Mouse (Mus musculus): Measurements from ENCODE around the gene Med15. TPM values are rescaled to one million over a fixed set of nuclear protein-coding genes. Genes with fewer than 3 reads are reported as not detected.

Med15 gene
- polyA plus RNA-seq, 1 experiment from 2014 or later = 19.4 TPM

DNA sequence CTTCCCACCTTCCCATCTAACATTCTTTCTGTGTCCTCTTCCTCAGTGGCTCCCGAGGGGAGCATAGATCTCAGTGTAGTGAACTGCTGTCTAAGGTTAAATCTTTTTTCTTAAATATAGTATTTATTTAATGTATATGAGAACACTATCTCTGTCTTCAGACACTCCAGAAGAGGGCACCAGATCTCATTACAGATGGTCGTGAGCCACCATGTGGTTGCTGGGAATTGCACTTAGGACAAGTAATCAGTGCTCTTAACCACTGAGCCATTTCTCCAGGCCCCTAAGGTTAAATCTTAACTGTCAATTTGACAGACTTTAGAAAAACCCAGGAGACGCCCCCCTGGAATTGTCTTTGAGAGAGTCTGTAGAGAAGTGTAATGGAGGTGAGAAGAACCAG lies 670 bp downstream of the Med15 start:
- no peak for ATAC-seq (ENCODE audit: low FRiP score, low TSS enrichment)
- TF ChIP-seq CTCF (IDR thresholded peaks at IDR 0.05; ENCODE audit: low read depth) (peak; percentile 53), EP300 (optimal IDR thresholded peaks at IDR 0.05) (no peak)
- DNase-seq (ENCODE audit: low spot score) = no peak
- H3K36me3 ChIP-seq (ENCODE audit: control insufficient read depth, insufficient read depth, low read length) = no peaks in the 10 kb centered on the region
- H3K27me3 ChIP-seq (ENCODE audit: control insufficient read depth, insufficient read depth, low read length) = no peaks in the 10 kb centered on the region
- H3K9ac ChIP-seq (ENCODE audit: low read length) = no peak overlapping the region
- H3K4me3 ChIP-seq (ENCODE audit: low read depth, low read length) = no peak overlapping the region
- WGBS = 38% methylated on average over 3 of the region's 3 CpGs
- no peak overlapping the region for H3K4me2 ChIP-seq (replicated peaks; ENCODE audit: low read depth)
- no peaks in the 10 kb centered on the region for H3K4me1 ChIP-seq (replicated peaks; ENCODE audit: control insufficient read depth, insufficient read depth)
- H3K27ac ChIP-seq (replicated peaks) = no peak overlapping the region
- H3K9me3 ChIP-seq (ENCODE audit: control insufficient read depth, low read length) = no peaks in the 10 kb centered on the region

GRCm38 (mm10) chr16:17729974-17730373 lies 2.7 kb downstream of the Med15 start:
- Histone ChIP-seq H3K9me3 (ENCODE audit: control insufficient read depth, low read length) (no peaks in the 10 kb centered on the region), H3K27me3 (ENCODE audit: control insufficient read depth, insufficient read depth, low read length) (no peaks in the 10 kb centered on the region), H3K9ac (ENCODE audit: low read length) (no peak overlapping the region), H3K4me2 (replicated peaks; ENCODE audit: low read depth) (no peak overlapping the region), H3K4me3 (ENCODE audit: low read depth, low read length) (no peak overlapping the region), H3K4me1 (replicated peaks; ENCODE audit: control insufficient read depth, insufficient read depth) (no peaks in the 10 kb centered on the region), H3K36me3 (ENCODE audit: control insufficient read depth, insufficient read depth, low read length) (no peaks in the 10 kb centered on the region), H3K27ac (replicated peaks) (no peak overlapping the region)
- ATAC-seq (ENCODE audit: low FRiP score, low TSS enrichment) = no peak
- no peak for DNase-seq (ENCODE audit: low spot score)
- TF ChIP-seq CTCF (IDR thresholded peaks at IDR 0.05; ENCODE audit: low read depth) = peak; percentile 62
- TF ChIP-seq EP300 (optimal IDR thresholded peaks at IDR 0.05) = no peak

DNA sequence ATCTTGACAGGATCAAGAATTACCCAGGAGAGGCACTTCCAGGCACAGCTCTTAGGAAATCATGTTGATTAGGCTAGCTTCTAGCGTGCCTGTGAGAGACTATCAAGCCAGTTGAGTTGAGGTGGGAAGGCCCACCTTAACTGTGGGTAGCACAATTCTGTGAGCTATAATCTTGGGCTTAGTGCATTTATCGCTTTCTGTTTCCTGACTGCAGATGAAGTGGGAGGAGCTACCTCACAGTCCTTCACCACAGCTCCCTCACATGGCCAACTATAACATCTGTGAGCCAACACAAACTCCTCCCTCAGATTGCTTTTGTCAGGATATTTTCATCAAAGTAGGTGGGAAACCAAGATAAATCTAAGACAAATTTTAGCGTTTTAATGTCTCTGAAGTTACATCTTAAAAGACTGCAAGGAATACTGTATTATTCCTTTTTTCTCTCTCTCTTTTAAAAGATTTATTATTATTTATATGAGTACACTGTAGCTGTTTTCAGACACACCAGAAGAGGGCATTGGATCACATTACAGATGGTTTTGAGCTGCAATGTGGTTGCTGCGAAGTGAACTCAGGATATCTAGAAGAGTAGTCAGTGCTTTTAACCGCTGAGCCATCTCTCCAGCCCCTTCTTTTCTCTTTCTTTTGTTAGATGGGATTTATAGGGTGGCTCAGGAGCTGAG lies 5.4 kb downstream of the Med15 start:
- TF ChIP-seq CTCF (IDR thresholded peaks at IDR 0.05; ENCODE audit: low read depth) = peak; percentile 82
- TF ChIP-seq EP300 (optimal IDR thresholded peaks at IDR 0.05) = no peak
- no peaks in the 10 kb centered on the region for H3K4me1 ChIP-seq (replicated peaks; ENCODE audit: control insufficient read depth, insufficient read depth)
- no peaks in the 10 kb centered on the region for H3K27me3 ChIP-seq (ENCODE audit: control insufficient read depth, insufficient read depth, low read length)
- H3K9me3 ChIP-seq (ENCODE audit: control insufficient read depth, low read length) = no peaks in the 10 kb centered on the region
- WGBS = 12% methylated on average over 5 of the region's 5 CpGs
- ATAC-seq (ENCODE audit: low FRiP score, low TSS enrichment) = peak; percentile 47; the same call in 1 of the 2 replicates
- H3K4me2 ChIP-seq (replicated peaks; ENCODE audit: low read depth) = peak overlapping the region; percentile 30
- H3K36me3 ChIP-seq (ENCODE audit: control insufficient read depth, insufficient read depth, low read length) = no peaks in the 10 kb centered on the region
- 0 out of 2 replicates have a peak overlapping the region, but pooled peaks have one; percentile 35 for H3K27ac ChIP-seq (replicated peaks)
- no peak overlapping the region for H3K9ac ChIP-seq (ENCODE audit: low read length)
- DNase-seq (ENCODE audit: low spot score) = peak; percentile 64
- H3K4me3 ChIP-seq (ENCODE audit: low read depth, low read length) = no peak overlapping the region

DNA sequence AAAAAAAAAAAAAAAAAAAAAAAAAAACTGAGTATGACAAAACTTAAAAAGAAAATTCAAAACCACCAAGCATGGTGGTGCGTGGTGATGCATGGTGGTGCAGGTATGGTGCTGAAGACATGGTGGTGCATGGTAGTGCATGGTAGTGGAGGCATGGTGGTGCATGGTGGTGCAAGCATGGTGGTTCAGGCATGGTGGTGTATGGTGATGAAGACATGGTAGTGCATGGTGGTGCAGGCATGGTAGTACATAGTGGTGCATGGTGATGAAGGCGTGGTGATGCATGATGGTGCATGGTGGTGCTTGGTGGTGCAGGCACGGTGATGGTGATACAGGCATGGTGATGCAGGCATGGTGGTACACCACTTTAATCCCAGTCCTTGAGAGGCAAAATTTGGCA lies 8.2 kb downstream of the Med15 start:
- Histone ChIP-seq H3K9me3 (ENCODE audit: control insufficient read depth, low read length) (no peaks in the 10 kb centered on the region), H3K27me3 (ENCODE audit: control insufficient read depth, insufficient read depth, low read length) (no peaks in the 10 kb centered on the region), H3K4me3 (ENCODE audit: low read depth, low read length) (no peak overlapping the region), H3K4me1 (replicated peaks; ENCODE audit: control insufficient read depth, insufficient read depth) (peaks cover 2% of the 10 kb centered on the region; the same call in 1 of the 2 replicates), H3K9ac (ENCODE audit: low read length) (no peak overlapping the region), H3K4me2 (replicated peaks; ENCODE audit: low read depth) (no peak overlapping the region), H3K36me3 (ENCODE audit: control insufficient read depth, insufficient read depth, low read length) (no peaks in the 10 kb centered on the region), H3K27ac (replicated peaks) (no peak overlapping the region)
- ATAC-seq (ENCODE audit: low FRiP score, low TSS enrichment) = no peak; the same call in 1 of the 2 replicates
- DNase-seq (ENCODE audit: low spot score) = no peak
- no peak for TF ChIP-seq EP300 (optimal IDR thresholded peaks at IDR 0.05)
- no peak for TF ChIP-seq CTCF (IDR thresholded peaks at IDR 0.05; ENCODE audit: low read depth)
- 91% methylated on average over 3 of the region's 3 CpGs for WGBS

GRCm38 (mm10) chr16:17723325-17723626 lies 9.4 kb downstream of the Med15 start:
- H3K4me2 ChIP-seq (replicated peaks; ENCODE audit: low read depth) = no peak overlapping the region
- no peak overlapping the region for H3K9ac ChIP-seq (ENCODE audit: low read length)
- ATAC-seq (ENCODE audit: low FRiP score, low TSS enrichment) = no peak
- no peak overlapping the region for H3K27ac ChIP-seq (replicated peaks)
- no peaks in the 10 kb centered on the region for H3K27me3 ChIP-seq (ENCODE audit: control insufficient read depth, insufficient read depth, low read length)
- H3K36me3 ChIP-seq (ENCODE audit: control insufficient read depth, insufficient read depth, low read length) = no peaks in the 10 kb centered on the region
- H3K9me3 ChIP-seq (ENCODE audit: control insufficient read depth, low read length) = no peaks in the 10 kb centered on the region
- 78% methylated on average over 1 of the region's 1 CpGs for WGBS
- H3K4me1 ChIP-seq (replicated peaks; ENCODE audit: control insufficient read depth, insufficient read depth) = peaks cover 2% of the 10 kb centered on the region; the same call in 1 of the 2 replicates
- DNase-seq (ENCODE audit: low spot score) = no peak
- no peak overlapping the region for H3K4me3 ChIP-seq (ENCODE audit: low read depth, low read length)
- TF ChIP-seq EP300 (optimal IDR thresholded peaks at IDR 0.05) (no peak), CTCF (IDR thresholded peaks at IDR 0.05; ENCODE audit: low read depth) (no peak)

GRCm38 (mm10) chr16:17722461-17723324 lies 10.0 kb downstream of the Med15 start:
- Histone ChIP-seq H3K9ac (ENCODE audit: low read length) (peak overlapping the region; percentile 96), H3K9me3 (ENCODE audit: control insufficient read depth, low read length) (no peaks in the 10 kb centered on the region), H3K4me1 (replicated peaks; ENCODE audit: control insufficient read depth, insufficient read depth) (peaks cover 2% of the 10 kb centered on the region; the same call in 1 of the 2 replicates), H3K27ac (replicated peaks) (peak overlapping the region; percentile 96), H3K27me3 (ENCODE audit: control insufficient read depth, insufficient read depth, low read length) (no peaks in the 10 kb centered on the region), H3K4me3 (ENCODE audit: low read depth, low read length) (peak overlapping the region; percentile 84), H3K4me2 (replicated peaks; ENCODE audit: low read depth) (peak overlapping the region; percentile 70), H3K36me3 (ENCODE audit: control insufficient read depth, insufficient read depth, low read length) (no peaks in the 10 kb centered on the region)
- TF ChIP-seq EP300 (optimal IDR thresholded peaks at IDR 0.05) (no peak), CTCF (IDR thresholded peaks at IDR 0.05; ENCODE audit: low read depth) (peak; percentile 64)
- DNase-seq (ENCODE audit: low spot score) (peak; percentile 90), ATAC-seq (ENCODE audit: low FRiP score, low TSS enrichment) (peak; percentile 88)
- 1% methylated on average over 44 of the region's 44 CpGs for WGBS

Data from stomach, postnatal 0 days (tissue).